Mouse (Mus musculus) midbrain, embryonic 16.5 days (tissue): Measurements from ENCODE around the gene Zfp575. TPM values are rescaled to one million over a fixed set of nuclear protein-coding genes. Genes with fewer than 3 reads are reported as not detected.
A peak's percentile ranks its signal among the peaks of the same experiment; 100 is the strongest.

Experiments used
- ATAC-seq: fragments of 200-750 bp; cut with Nextera tagmentation; 2 replicates; pipeline ENCODE4 v1.8.0; 2017; ENCODE audit warnings: moderate TSS enrichment
- H3K27ac ChIP-seq: fragments of 300-500 bp; sonication (generic); 2 replicates; pipeline ENCODE4 v1.5.1; 2014; ENCODE audit warnings: mild to moderate bottlenecking, low read length, mixed read lengths
- H3K27me3 ChIP-seq: fragments of 300-500 bp; sonication (generic); 2 replicates; pipeline ENCODE4 v1.6.1; 2014; ENCODE audit warnings: low read depth, low read length, mixed read lengths; ENCODE audit not compliant: control insufficient read depth, insufficient read depth
- H3K36me3 ChIP-seq: fragments of 300-500 bp; sonication (generic); 2 replicates; pipeline ENCODE4 v1.6.1; 2014; ENCODE audit warnings: mild to moderate bottlenecking, low read length, moderate library complexity, mixed read lengths; ENCODE audit not compliant: control insufficient read depth, insufficient read depth
- H3K4me1 ChIP-seq: fragments of 300-500 bp; sonication (generic); 2 replicates; pipeline ENCODE4 v1.6.1; 2014; ENCODE audit warnings: mild to moderate bottlenecking, low read length, mixed read lengths; ENCODE audit not compliant: control insufficient read depth, insufficient read depth
- H3K4me2 ChIP-seq: fragments of 300-500 bp; sonication (generic); 2 replicates; pipeline ENCODE4 v1.6.1; 2014; ENCODE audit warnings: mild to moderate bottlenecking, low read length, mixed read lengths
- H3K4me3 ChIP-seq: fragments of 300-500 bp; sonication (generic); 2 replicates; pipeline ENCODE4 v1.5.1; 2014; ENCODE audit warnings: low read depth, mild to moderate bottlenecking, low read length, moderate library complexity, mixed read lengths
- H3K9ac ChIP-seq: fragments of 300-500 bp; sonication (generic); 2 replicates; pipeline ENCODE4 v1.6.1; 2014; ENCODE audit warnings: low read depth, low read length, mixed read lengths
- H3K9me3 ChIP-seq: fragments of 300-500 bp; sonication (generic); replicated peaks from 2 replicates; pipeline ENCODE4 v1.6.1; 2014; ENCODE audit warnings: mild to moderate bottlenecking, low read length, mixed read lengths; ENCODE audit not compliant: control insufficient read depth, poor library complexity, severe bottlenecking
- WGBS: fragments of 180-500 bp; shearing (Covaris S2); extraction: QIAGEN DNeasy Blood & Tissue Kit; methylation state at CpG from one replicate; pipeline ENCODE4 v1.1.7; 2014; 5-methylcytosine and 5-hydroxymethylcytosine counted together
- polyA plus RNA-seq: library from polyadenylated mRNA; unstranded; fragments of >200 nt; fragmentation: Nextera tagmentation; extraction: Ambion mirVana; gene quantifications from 2 replicates; pipeline ENCODE4 v1.2.1, GENCODE M21; 2015

Zfp575 gene
- polyA plus RNA-seq, 1 experiment from 2014 or later, result 20.9 TPM

DNA sequence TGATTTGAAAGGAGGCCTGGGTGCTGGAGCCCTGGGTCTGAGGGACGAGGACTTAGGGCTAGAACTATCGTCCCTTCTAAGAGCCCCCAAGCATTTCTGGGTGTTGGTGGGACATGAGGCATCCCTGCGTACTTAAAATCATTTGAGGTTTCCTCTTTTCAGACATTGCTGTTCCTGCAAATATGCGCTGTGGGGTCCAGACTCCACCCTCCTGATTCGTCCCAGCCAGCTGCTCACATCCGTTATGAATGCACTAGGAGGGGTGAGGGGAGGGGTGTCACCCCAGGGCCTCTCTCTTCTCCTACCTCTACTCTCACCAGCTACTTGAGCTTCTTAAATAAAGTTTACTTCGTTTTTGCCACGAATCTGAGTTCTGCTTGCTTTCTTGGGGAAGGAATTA is 21.1 kb upstream of the Zfp575 start:
- no peaks in the 10 kb centered on the region for H3K36me3 ChIP-seq
- H3K4me1 ChIP-seq, result peaks cover 14% of the 10 kb centered on the region
- H3K4me2 ChIP-seq, result no peak overlapping the region
- H3K27me3 ChIP-seq, result peaks cover 42% of the 10 kb centered on the region
- no peaks in the 10 kb centered on the region for H3K9me3 ChIP-seq
- no peak overlapping the region for H3K9ac ChIP-seq
- no peak overlapping the region for H3K27ac ChIP-seq
- H3K4me3 ChIP-seq, result no peak overlapping the region
- WGBS, result 78% methylated on average over 8 of the region's 8 CpGs
- peak; percentile 15; the same call in 1 of the 2 replicates for ATAC-seq

GRCm38 (mm10) chr7:24608017-24608416 is 20.6 kb upstream of the Zfp575 start:
- Histone ChIP-seq H3K27me3 (peaks cover 36% of the 10 kb centered on the region), H3K4me2 (no peak overlapping the region), H3K4me3 (no peak overlapping the region), H3K4me1 (peaks cover 14% of the 10 kb centered on the region), H3K36me3 (no peaks in the 10 kb centered on the region), H3K27ac (no peak overlapping the region), H3K9me3 (no peaks in the 10 kb centered on the region), H3K9ac (no peak overlapping the region)
- peak; percentile 82 for ATAC-seq
- 49% methylated on average over 6 of the region's 6 CpGs for whole genome bisulfite sequencing

GRCm38 (mm10) chr7:24606046-24606445 is 18.6 kb upstream of the Zfp575 start:
- peaks cover 19% of the 10 kb centered on the region for H3K27me3 ChIP-seq
- H3K4me3 ChIP-seq, result no peak overlapping the region
- WGBS, result 80% methylated on average over 7 of the region's 7 CpGs
- ATAC-seq, result no peak
- no peak overlapping the region for H3K9ac ChIP-seq
- no peaks in the 10 kb centered on the region for H3K36me3 ChIP-seq
- no peaks in the 10 kb centered on the region for H3K9me3 ChIP-seq
- H3K4me1 ChIP-seq, result peaks cover 6% of the 10 kb centered on the region
- H3K27ac ChIP-seq, result no peak overlapping the region
- no peak overlapping the region for H3K4me2 ChIP-seq

GRCm38 (mm10) chr7:24605561-24605960 is 18.1 kb upstream of the Zfp575 start:
- Histone ChIP-seq H3K4me1 (peaks cover 1% of the 10 kb centered on the region; the same call in 1 of the 2 replicates), H3K27ac (no peak overlapping the region), H3K9me3 (no peaks in the 10 kb centered on the region), H3K27me3 (peaks cover 14% of the 10 kb centered on the region), H3K9ac (no peak overlapping the region), H3K4me2 (no peak overlapping the region), H3K4me3 (no peak overlapping the region), H3K36me3 (no peaks in the 10 kb centered on the region)
- WGBS, result 84% methylated on average over 7 of the region's 7 CpGs
- ATAC-seq, result no peak

DNA sequence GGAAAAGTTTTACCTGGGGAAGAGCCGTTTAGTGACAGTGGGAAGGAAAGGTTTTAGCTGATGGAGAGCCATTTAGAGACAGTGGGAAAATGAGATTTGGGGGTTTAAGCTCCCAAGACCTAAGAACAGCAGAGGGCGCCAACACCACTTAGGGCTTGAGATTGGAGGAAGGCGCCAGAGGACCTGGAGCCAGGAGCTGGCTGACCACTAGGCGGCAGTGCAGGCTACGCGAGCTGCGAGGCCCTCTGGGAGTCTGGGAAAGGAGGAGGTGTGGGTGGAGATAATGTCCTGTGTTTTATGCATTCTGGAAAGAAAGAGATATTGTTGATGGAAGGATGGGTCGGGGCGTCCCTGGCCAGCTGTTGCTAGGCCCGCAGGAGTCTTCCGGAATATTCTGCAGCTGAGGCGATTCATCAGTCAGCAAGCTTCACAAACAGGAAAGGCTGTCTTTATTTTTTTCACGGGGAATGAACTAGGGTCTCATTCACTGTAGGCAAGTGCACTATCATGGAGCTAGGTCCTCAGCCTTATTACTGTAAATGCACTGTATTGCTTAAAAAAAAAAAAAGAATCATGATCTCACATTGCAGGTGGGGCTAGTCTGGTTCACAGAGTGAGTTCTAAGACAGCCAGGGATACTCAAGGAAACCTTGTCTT is 13.6 kb upstream of the Zfp575 start:
- Histone ChIP-seq H3K9ac (peak overlapping the region; percentile 36; the same call in 1 of the 2 replicates), H3K9me3 (no peaks in the 10 kb centered on the region), H3K4me1 (no peaks in the 10 kb centered on the region; the same call in 1 of the 2 replicates), H3K27ac (peak overlapping the region; percentile 38), H3K36me3 (no peaks in the 10 kb centered on the region), H3K27me3 (no peaks in the 10 kb centered on the region), H3K4me2 (peak overlapping the region; percentile 44), H3K4me3 (peak overlapping the region; percentile 17)
- peak; percentile 92 for ATAC-seq
- WGBS, result 4% methylated on average over 13 of the region's 13 CpGs

GRCm38 (mm10) chr7:24599211-24600067 is 12.0 kb upstream of the Zfp575 start:
- no peaks in the 10 kb centered on the region for H3K36me3 ChIP-seq
- H3K4me2 ChIP-seq, result no peak overlapping the region
- no peak for ATAC-seq
- no peak overlapping the region for H3K9ac ChIP-seq
- peaks cover 5% of the 10 kb centered on the region; the same call in 1 of the 2 replicates for H3K27me3 ChIP-seq
- H3K9me3 ChIP-seq, result no peaks in the 10 kb centered on the region
- peaks cover 5% of the 10 kb centered on the region for H3K4me1 ChIP-seq
- H3K27ac ChIP-seq, result no peak overlapping the region
- WGBS, result 80% methylated on average over 15 of the region's 15 CpGs
- H3K4me3 ChIP-seq, result no peak overlapping the region

- Histone ChIP-seq H3K9ac (no peak overlapping the region), H3K9me3 (no peaks in the 10 kb centered on the region), H3K4me3 (no peak overlapping the region), H3K27me3 (peaks cover 5% of the 10 kb centered on the region; the same call in 1 of the 2 replicates), H3K4me1 (peaks cover 14% of the 10 kb centered on the region), H3K4me2 (no peak overlapping the region), H3K27ac (no peak overlapping the region), H3K36me3 (no peaks in the 10 kb centered on the region)
- WGBS, result 79% methylated on average over 4 of the region's 4 CpGs
- ATAC-seq, result no peak
Observed at GRCm38 (mm10) chr7:24598121-24598520, 10.7 kb upstream of the Zfp575 start.

DNA sequence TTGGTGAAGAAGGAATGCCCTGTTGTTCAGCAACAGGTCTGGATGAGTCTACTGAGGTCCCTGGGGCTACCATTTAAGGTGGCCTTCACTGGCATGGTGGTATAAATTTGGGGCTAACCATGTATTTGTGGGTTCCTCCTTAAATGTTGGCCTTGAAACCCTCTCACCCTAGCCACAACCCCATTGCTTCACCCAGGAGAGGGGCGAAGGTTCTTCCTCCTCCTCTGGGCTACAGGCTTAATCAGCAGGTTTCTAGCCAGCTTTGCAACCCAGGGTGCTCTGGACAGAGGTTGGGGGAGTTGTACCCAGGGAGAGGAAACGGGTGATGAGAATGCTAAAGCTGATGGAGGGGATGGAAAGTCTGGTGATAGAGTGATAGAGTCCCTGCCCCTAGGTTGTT is 8.0 kb upstream of the Zfp575 start:
- Histone ChIP-seq H3K4me3 (no peak overlapping the region), H3K27ac (no peak overlapping the region), H3K36me3 (no peaks in the 10 kb centered on the region), H3K9ac (no peak overlapping the region), H3K4me2 (no peak overlapping the region), H3K4me1 (peaks cover 19% of the 10 kb centered on the region), H3K9me3 (no peaks in the 10 kb centered on the region), H3K27me3 (peaks cover 5% of the 10 kb centered on the region; the same call in 1 of the 2 replicates)
- 77% methylated on average over 2 of the region's 2 CpGs for WGBS
- ATAC-seq, result no peak

- Histone ChIP-seq H3K36me3 (no peaks in the 10 kb centered on the region), H3K27ac (no peak overlapping the region), H3K27me3 (peaks cover 5% of the 10 kb centered on the region; the same call in 1 of the 2 replicates), H3K9ac (peak overlapping the region; percentile 86), H3K9me3 (no peaks in the 10 kb centered on the region), H3K4me3 (peak overlapping the region; percentile 72), H3K4me2 (peak overlapping the region; percentile 78), H3K4me1 (peaks cover 19% of the 10 kb centered on the region)
- ATAC-seq, result peak; percentile 14; the same call in 1 of the 2 replicates
- 4% methylated on average over 13 of the region's 13 CpGs for WGBS
Observed at GRCm38 (mm10) chr7:24594309-24594803, 6.9 kb upstream of the Zfp575 start.
